Mouse (Mus musculus) C2C12 (cell line): ENCODE measurements around the gene Fam122c.
"Not testable (repeated sequence)": the region's sequence is repeated elsewhere in the genome, so short reads cannot be mapped to it uniquely, and the experiment has no call there.

Experiments
- CTCF ChIP-seq: IDR thresholded peaks from one replicate; pipeline ENCODE4 v1.5.1; 2011; ENCODE audit not compliant: control insufficient read depth, insufficient read depth, insufficient read length
- FOSL1 ChIP-seq: IDR thresholded peaks from one replicate; pipeline ENCODE4 v1.8.0; 2011; ENCODE audit warnings: mild to moderate bottlenecking, low read length; ENCODE audit not compliant: poor library complexity, insufficient read depth, severe bottlenecking
- MAX ChIP-seq: IDR thresholded peaks from one replicate; pipeline ENCODE4 v1.6.1; 2011; ENCODE audit warnings: mild to moderate bottlenecking, control low read depth
- USF1 ChIP-seq: IDR thresholded peaks from one replicate; pipeline ENCODE4 v1.6.1; 2011; ENCODE audit warnings: low read depth, mild to moderate bottlenecking, control low read depth, moderate library complexity

DNA sequence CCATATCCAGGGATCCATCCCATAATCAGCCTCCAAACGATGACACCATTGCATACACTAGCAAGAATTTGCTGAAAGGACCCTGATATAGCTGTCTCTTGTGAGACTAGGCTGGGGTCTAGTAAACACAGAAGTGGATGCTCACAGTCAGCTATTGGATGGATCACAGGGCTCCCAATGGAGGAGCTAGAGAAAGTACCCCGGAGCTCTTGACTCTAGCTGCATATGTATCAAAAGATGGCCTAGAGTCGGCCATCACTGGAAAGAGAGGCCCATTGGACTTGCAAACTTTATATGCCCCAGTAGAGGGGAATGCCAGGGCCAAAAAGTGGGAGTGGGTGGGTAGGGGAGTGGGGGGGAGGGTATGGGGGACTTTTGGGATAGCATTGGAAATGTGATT is 1.6 kb upstream of the Fam122c start:
- not testable (repeated sequence) for TF ChIP-seq FOSL1, CTCF, USF1, MAX
